Mouse (Mus musculus) mesoderm, embryonic 11.5 days (tissue): Measurements from ENCODE around the gene Fank1.
"Not testable (repeated sequence)": the region's sequence is repeated elsewhere in the genome, so short reads cannot be mapped to it uniquely, and the experiment has no call there.

Experiments
- DNase-seq: peaks from one replicate; pipeline ENCODE4 v3.0.0-alpha.2; 2012; ENCODE audit warnings: low read depth, low spot score

The Fank1 gene

DNA sequence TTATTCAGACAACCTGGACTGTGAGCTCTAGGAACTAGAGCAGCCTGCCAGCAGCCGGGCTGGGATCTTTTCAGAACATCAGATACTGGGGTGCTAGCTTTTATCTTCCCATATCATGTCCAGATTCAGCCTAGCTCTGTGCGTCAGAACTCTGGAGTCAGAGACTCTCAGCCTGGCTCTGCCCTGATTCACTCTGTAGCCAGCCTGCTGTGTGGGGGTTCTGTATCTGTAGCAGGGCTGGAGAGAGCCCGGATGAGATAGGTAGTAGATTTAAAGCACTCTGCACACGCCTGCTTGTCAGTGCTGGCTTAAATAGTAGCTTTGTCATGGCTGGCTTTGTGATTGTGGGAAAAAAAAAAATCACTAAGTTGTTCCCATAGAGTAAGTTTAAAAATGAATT, 51.9 kb downstream of the Fank1 start:
- no peak for DNase-seq

DNA sequence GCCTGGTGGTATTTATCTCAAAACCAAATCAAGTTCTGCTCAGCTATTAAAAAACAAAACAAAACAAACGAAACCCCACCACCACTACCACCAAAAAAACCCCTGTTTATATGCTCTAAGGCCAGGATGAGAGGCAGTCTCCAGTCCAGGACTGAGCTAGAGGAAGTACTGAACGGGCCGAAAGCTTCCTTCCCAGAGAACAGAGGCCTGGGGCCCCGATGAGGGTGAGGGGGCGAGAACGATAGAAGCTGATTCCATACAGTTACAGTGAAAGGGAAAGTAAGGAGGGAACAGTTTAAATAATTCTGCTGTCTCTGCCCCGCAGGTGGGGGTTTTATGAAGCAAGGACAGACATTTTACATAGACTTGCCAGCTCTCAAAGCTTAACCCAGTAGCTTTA, 52.9 kb downstream of the Fank1 start:
- DNase-seq, result no peak

DNA sequence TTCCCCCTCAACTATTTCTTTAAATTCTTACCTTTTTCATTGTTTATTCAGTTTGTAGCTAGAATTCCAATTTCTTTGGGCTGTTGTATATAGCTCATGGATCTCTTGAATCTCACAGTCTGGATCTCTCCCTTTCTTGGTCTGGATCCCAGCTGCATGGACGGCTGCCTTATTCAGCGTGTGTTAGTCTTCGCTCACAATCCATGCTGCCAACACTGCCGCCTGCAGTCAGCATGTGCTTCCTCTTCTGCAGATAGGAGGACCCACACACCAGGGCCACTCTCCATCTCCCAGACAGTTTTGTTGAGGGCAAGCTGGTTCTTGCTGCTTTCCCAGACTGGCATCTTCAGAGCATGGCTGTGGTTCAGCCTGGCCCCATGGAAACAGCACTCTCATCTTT, 62.9 kb downstream of the Fank1 start:
- DNase-seq, result no peak

DNA sequence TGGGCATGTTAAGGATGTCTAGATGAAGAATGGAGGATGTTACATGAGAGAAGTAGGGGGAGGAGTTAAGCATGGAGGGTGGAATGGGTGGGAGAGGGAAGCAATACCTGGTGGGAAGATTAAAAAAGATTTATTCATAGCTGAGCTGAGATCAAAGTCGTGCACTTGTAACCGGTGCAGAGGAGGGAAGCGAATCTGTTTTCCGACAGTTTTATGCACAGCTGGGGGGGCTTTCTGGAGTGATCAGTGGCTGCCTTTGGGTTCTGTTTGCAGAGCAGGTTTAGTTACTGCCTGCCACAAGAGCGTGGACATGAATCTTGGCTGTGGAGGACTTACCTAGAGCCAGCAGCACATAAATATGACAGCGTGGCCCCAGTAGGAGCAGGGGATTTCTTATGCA, 65.4 kb downstream of the Fank1 start:
- peak; percentile 56 for DNase-seq

DNA sequence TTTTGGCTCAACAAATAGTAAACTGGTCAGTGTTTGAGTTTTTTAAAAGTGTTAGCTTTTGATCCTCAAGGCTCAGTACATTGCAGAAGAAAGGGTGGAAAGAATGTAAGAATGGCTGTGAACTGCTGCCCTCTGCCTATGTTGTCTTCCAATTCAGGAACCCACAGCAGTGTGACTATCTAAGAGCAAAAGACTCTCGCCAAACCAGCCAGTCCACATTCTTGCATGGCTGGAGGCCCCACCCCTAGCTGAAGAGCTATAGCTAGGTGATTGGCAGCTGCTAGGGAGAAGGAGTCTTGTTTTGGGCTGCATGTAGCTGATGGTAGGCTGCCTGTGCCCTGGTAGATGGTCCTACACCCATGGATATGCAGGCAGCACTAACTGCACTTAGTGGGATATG, 70.5 kb downstream of the Fank1 start:
- DNase-seq, result no peak

DNA sequence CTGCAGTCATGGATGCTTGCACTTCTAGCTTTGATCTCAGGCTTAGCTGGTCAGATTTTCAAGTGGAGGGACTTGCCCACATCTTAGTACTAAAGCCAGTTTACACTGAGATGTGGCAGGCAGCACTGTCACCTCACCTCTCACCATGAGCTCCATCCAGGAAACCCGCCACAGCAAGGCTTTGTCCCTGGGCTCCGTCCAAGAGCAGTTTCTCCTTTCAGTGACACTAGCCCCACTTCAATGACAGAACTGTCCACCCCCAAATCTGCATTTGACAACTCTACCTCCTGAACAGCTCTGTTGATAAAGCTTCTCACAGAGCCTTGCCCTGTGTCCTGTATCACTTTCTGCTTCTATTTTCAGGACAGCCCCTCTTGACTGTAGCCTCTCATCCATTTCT, 71.5 kb downstream of the Fank1 start:
- no peak for DNase-seq

DNA sequence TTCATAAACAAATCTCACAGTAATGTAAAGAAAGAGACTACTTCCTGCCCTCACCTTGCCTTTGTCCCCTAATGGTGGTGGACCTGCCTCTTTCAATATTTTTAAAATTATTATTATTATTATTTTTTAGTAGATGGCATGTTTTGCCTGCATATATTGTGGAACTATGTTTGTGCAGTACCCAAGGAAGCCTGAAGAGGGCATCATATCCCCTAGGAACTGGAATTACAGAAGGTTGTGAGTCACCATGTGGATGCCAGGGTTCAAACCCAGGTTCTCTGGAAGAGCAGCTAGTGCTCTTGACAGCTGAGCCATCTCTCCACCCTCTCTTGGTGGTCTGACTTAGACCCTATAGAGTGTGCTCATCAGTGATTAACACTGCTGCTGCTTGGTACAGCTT, 74.1 kb downstream of the Fank1 start:
- DNase-seq, result no peak

DNA sequence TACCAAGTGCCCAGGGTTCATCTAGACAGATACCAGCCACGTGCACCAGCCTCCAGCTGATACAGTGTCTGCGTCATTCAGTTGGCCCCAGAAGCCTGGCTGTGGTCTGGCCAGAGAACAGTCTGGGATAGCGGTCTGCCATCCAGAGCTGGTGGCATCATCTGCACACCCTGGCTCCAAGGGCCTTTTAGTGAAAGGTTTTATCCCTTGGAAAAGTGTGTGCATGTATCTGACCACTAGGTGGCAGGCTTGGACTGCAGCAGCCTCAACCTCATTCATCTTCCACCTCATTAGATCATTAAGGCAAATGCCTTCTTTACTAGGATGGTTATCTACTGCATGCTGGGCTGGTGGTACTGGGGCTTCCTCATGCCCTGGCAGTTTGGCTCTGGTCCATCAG, 79.6 kb downstream of the Fank1 start:
- DNase-seq, result peak; percentile 86

DNA sequence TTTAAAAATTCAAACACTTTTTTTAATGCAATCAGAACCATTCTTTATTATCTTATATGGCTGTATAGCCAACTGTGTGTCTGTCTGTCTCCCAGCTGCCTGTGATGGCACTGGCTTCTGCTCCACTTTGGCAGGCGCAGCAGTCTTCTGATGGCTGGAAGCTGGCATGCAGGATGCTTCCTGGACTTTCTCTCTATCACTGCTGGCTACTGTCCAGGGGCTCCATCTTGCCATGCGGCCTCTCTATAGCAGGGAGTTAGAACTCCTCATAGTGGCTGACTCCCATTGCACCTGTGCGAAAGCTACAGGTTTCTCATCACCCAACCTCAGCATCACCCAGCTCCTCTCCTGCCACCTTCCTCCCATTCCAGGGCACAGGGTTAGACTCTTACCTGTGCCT, 81.8 kb downstream of the Fank1 start:
- DNase-seq, result no peak

DNA sequence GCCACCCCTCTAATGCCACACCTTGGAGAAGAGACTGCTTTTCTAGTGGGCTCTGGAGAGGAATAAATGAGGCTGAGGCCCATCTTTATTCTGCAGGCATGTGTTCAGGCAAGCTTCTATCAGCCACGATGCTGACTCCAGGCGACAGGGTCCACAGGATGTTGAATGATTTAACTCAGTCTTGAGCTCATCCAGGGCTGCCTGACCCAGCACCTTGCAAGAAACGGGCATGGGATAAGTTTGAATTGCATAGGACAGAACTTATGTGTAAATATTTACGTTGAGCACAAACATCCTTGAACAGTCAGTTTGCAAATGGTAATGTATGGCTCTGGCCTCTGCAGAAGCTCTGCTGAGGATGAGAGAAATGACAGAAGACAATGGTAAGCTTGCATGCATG, 82.9 kb downstream of the Fank1 start:
- no peak for DNase-seq

DNA sequence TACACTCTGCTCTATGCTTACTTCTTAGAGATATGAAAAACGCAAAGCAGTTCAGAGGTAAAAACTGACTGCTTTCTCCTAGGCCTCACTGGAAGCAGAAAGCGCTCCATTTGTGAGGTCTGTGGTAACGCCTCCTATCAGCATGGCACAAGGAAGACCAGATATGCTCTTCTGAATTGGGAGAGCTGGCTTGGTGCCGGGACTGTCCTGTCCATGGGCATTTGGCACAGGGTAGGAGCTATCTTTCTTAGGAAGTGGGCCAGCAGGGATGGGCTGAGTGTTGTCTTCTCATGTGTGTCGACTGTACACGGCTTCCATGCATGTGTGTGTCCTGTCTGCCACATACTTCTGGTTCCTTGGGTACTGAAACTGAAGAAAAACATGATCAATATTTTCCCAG, 85.6 kb downstream of the Fank1 start:
- DNase-seq, result no peak

DNA sequence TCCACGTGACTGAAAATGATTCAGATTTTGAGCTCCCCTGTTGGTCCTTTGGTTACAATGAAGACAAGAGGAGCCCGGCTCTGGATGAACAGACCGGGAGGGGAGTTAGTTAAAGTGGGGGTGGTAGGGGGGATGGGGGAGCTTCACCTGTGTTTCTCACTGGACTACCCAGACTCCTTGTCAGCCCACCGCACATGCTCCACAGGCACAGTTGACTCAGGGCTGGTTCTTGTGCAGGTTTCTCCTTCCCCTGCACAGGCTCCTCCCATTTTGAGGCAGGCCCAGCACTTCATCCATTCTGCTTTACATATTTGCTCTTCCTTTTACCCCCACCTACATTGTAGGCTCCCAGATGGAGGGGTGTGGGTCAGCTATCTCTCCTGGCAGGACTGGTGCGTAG, 86.1 kb downstream of the Fank1 start:
- DNase-seq, result no peak

DNA sequence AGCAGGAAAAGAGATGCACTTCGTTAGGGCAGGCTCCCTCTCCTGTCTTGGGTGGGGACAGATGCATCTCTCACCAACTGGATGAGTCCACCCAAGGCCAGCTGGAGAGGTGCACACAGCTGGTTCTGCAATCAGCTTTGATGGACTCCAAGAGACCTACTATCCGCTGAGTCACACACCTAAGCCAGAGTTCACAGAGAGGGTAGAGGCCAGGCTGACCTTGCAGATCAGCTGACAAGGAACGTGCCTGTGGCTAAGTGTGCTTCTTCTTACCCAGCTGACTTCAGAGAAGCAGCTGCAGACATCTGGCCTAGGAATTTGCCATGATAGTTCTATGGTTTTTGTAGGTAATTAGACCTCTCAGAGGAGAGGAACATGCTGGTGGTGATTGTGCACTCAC, 86.5 kb downstream of the Fank1 start:
- DNase-seq, result no peak

DNA sequence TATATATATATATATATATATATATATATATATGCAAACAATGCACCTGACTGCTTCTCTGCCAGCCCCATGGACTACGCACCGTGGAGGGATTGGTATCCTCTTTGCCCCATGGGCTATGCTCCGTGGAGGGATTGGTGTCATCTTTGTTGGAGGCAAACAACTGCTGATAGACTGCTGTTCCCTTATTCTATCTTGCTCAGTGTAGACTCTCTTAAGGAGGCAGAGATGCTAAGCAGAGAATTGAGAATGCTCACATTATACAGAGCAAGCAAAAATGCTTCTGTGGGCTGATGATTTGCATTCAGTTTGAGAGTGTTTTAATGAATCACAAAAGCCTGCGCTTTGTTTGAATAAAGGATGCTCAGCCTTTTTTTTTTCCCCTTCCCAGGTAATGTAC, 87.0 kb downstream of the Fank1 start:
- DNase-seq, result no peak

DNA sequence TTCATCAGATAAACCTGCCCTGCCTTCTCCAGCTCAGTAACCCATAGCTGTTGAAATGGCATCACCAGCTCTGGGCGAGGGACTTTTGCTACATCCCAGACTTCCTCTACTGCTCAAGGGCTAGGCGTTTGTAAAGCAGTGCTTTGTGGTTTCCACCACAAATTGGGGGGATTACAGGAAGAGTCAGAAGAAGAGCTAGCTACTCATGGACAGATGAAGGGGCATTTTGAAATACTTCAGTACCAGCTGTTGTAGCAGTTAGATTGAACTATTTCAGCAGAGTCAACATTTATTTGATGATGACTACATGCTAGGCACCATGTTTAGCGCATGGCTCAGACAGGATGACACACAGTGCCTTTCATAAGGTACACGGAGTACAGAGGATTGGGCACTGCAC, 93.6 kb downstream of the Fank1 start:
- DNase-seq, result no peak

DNA sequence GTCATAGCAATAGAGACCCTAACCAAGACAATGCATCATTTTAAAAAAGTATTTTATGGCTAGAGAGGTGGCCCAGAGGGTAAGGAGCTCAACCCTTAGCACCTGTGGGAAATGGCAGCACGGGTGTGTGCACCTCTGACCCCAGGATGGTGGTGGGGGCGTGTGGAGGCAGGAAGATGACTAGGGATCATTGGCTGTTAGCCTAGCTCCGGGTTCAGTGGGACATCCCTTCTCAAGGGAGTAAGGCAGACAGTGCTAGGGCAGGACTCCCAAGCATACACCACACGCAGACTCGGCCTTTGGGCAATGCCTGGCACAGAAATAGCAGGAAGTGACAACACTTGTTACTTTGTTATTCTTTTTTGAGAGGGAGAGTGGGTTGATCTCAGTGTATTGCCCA, 96.0 kb downstream of the Fank1 start:
- DNase-seq, result no peak

DNA sequence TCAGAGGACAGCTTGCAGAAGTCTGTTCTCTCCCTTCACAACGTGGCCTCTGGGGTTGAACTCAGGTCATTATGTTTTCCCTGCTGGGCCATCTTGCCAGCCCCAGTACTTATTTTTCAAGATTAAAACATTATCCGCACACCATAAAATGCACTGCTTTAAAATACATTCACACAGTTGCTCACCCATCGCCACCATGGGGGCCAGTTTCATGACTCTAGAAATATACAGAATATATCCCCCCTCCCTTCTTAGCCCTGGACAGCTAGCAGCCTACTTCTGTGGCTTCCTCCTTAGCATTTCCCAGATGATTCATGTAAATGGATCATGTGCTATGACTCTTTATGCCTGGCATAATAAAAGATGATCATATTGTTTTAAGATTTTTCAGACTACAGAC, 99.5 kb downstream of the Fank1 start:
- no peak for DNase-seq

DNA sequence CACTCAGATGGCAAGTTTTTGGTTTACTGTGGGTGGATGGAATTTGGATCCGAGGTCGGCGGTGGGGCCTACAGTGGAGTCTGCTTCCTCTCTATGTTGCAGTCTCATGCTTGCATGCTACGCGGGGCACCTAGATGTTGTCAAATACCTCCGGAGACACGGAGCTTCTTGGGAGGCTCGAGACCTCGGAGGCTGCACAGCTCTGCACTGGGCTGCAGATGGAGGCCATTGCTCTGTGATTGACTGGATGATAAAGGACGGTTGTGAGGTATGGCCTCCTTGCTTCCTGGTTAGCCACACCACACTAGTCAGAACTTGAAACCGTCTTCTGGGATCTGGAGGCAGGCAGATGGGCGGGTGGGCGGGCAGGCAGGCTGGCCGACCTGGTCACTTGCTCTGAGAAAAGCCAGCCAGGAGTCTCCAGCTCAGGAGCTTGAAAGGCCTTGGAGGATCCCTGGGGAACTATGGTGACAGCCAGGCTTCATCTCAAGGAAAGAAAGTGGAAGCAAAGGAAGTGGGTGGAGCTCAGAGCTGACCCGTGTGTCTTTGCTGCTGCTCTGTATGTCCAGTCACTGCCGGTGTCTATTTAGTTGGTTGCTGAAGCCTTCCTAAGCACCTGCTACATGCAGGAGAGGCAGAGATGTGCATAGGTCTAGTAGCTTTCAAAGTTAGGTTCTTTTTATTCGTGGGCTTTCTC, 100.1 kb downstream of the Fank1 start:
- DNase-seq, result no peak

DNA sequence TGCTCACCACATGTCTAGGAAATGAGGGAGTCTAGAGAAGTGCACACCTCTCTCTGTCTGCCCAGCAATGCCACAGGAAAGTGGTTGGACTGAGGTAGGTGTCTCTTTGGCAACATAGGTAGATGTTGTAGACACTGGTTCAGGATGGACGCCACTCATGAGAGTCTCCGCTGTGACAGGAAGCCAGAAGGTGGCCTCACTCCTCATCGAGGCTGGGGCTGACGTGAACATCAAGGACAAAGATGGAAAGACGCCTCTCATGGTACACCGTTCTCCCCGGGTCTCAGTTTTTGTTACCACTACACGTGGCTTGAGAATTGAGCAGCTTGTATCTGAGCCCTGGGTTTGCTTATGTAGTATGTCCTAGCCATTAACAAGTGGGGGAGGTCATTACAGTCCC, 103.1 kb downstream of the Fank1 start:
- no peak for DNase-seq

DNA sequence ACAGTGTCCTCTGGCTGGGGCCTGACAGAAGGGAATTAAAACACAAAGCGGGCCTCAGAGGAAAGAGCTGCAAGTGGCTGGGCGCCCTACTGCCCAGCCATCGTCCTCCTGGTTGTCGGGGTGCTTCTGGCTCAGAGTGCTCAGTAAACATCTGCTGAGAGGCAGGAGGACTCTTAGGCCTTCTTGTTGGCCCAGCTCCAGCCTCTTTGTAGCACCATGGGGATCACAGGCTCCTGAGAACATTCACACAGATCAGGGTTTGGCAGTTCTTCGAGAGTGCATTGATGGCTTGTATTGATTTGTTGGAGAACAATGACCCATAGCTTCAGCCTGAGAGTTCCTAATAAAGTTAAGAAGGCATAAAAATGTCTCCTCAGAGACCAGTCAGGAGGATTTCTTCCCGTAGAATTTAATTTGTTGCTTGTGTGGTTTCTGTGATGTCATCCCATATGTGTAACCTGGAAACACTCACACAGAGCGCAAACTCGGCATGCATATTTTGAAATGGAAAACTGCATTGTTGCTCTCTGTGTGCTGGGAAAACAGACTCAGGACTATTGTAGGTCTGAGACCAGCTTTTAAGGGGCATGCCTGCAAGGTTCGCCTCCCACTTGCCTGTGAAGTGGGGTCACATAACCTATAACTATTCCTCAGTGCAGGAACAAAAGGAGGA, 108.2 kb downstream of the Fank1 start:
- not testable (repeated sequence) for DNase-seq

DNA sequence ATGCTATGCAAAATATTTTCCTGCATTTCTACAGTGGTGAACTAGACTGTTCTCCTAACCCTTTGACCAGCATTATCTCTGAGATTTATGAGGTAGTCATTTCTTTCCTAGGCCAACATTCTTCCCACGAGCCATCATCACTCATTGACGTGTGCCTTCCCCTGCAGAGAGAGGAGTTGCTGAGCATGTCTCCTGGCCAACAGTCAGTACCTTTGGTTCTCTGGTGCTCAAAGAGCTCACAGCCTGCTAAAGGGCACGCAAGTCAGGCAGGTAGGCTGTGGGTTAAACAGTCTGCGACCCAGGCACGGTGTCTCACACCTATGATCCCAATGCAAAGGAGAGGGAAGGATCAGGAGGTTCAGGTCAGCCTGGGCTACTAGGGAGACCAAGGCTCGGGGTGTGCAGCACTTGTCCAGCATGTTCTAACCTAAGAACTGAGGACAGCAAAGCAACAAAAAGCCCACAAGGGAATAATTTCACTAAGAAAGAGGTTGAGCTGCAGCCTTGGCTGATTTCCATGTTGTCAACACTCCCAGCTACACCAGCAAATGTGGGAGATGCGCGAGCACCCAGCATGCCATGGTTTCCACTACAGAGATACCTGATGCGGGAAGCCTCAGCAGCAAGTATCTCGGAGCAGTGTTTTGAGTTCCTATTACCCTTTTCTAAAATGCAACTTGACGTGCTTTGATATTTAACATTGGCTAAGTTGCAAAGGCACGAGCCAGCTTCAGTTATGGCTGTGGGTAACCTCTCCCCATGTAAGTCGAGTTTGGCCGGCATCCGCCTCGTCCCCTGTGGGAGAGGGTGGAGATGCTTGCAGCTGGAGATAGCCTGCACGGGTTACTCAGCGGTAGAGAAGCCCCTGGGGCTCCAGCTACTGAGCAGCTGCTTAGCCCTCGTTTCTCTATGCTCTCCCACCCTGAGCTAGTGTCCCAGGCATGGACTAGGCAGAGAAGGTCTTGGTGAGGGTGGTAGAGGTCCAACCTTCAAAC, 112.6 kb downstream of the Fank1 start:
- no peak for DNase-seq

DNA sequence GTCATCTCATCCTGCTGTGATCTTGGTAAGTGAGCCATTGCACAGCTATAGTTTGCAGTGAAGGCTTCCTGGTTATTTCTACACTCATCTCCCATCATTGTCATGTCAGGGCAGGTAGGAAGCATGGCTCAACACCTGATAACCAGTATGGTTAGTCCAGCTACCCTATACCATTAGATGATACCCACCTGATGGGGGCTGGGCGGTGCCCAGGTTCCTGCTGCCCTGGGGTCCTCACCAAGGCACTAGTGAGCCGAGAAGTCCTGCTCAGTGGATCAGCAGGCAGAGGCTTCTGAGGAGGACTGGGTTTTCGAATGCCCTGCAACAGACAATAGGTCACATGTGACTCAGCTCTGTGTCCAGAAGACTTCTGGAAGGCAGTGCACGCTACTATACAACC, 113.3 kb downstream of the Fank1 start:
- DNase-seq, result no peak

DNA sequence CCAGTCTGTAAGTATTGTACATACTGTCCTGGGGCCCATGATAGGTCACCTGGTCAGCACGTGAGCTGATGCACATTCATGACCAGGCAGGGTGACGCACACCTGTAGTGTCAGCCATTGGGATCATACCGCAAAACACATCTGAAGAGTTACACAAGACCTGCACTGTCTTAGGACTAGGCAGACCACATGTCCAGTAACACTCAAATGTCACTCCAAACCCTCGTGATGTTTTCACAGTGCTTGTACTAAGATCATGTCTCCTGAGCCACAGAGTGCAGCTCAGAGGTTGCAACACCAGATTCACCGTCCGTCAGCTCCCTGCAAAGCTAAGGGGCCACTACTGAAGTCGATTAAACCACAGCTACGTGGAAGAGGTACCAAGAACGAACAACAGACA, 114.6 kb downstream of the Fank1 start:
- DNase-seq, result no peak
